Mouse (Mus musculus) retina, postnatal 7 days (tissue): Measurements from ENCODE around the gene Dis3l2.

Source experiments
- DNase-seq: peaks from one replicate; pipeline ENCODE4 v3.0.0-alpha.2; 2012; ENCODE audit warnings: low read depth, low spot score

The Dis3l2 gene

DNA sequence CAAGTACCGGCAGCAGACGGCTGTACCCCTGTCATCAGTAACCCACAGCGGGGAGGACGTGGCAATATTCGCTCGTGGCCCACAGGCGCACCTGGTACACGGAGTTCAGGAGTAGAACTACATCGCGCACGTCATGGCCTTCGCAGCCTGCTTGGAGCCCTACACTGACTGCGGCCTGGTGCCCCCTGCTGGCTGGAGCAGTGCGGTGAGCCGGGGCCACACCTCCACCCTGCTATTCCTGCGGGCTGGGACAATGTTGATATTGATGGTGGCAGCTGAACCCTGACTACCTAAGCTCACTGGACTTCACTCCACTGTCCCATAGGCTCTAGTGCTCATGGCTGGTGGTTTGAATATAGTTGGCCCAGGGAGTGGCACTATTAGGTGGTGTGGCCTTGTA is 367.1 kb downstream of the Dis3l2 start:
- no peak for DNase-seq

DNA sequence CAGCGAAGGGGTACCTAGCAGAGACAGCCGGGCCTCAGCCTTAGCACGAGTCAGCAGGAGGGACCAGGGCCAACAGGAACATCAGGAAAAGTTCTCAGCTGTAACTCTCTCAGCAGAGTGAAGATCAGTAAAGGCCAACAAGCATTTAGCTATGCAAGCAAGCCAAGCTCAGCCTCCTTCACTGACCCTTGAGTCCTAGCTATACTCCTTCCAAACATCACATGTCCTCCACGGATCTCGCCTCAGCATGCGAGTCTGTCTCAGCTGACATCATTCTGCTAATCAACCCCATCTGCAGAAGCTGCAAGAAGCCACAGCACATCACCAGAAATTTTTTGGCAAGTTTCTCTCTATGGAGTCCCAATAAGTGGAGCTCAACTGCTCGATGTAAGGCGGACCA is 370.2 kb downstream of the Dis3l2 start:
- no peak for DNase-seq

GRCm38 (mm10) chr1:87086196-87086595 is 382.6 kb downstream of the Dis3l2 start:
- DNase-seq, result no peak

DNA sequence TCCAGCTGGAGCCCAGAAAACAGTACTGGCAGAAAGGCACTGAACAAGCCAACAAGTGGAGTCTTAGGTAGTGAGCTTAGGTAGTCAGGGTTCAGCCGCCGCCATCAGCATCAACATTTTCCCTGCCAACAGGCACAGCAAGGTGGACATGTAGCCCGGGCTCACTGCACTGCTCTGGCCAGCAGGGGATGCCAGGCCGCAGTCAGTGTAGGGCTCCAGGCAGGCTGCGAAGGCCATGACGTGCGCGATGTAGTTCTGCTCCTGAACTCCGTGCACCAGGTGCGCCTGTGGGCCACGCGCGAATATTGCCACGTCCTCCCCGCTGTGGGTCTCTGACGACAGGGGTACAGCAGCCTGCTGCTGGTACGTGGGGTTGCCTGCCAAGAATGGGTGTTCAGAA is 383.4 kb downstream of the Dis3l2 start:
- no peak for DNase-seq

GRCm38 (mm10) chr1:87089251-87089650 is 385.6 kb downstream of the Dis3l2 start:
- DNase-seq, result no peak

DNA sequence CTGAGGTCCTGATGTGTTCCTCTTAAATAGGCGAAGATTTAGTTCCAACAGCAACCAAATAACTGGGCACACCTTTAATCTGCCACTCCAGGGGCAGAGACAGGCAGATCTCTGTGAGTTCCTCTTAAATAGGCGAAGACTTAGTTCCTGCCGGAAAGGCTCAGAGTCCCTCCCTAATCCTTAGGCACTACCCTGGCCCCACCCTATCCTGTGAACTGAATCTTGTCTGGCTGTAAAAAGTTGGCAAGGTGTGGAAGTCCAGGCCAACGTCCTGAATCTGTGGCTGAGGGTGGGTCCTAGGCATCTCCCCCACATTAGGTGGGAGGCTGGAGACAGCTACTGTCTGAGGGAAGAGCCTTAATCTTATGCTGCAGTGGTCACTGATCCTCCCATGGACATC is 386.2 kb downstream of the Dis3l2 start, which contains the start of gene Alppl2:
TSS of gene Alppl2 (minus strand) at position 101 of the 400 bp plus-strand sequence.
- no peak for DNase-seq

DNA sequence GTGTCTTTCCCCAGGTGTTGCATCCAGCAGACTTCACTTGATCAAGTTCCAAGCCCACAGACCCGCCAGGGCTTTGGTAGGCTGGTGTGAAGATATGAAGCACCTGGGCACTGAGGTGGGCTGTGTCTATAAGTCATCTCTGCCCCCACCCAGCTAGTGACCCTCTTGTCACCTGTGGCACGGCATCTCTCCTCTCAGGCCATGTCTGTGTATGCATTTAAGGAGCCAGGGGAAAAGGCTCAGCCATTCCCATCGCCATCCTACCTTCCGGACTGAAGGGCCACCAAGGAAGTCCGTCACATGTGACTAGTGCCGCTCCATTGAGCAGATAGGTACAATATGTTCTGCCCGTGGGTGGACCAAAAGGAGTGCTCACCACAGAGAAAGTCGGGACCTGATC is 392.0 kb downstream of the Dis3l2 start:
- no peak for DNase-seq

DNA sequence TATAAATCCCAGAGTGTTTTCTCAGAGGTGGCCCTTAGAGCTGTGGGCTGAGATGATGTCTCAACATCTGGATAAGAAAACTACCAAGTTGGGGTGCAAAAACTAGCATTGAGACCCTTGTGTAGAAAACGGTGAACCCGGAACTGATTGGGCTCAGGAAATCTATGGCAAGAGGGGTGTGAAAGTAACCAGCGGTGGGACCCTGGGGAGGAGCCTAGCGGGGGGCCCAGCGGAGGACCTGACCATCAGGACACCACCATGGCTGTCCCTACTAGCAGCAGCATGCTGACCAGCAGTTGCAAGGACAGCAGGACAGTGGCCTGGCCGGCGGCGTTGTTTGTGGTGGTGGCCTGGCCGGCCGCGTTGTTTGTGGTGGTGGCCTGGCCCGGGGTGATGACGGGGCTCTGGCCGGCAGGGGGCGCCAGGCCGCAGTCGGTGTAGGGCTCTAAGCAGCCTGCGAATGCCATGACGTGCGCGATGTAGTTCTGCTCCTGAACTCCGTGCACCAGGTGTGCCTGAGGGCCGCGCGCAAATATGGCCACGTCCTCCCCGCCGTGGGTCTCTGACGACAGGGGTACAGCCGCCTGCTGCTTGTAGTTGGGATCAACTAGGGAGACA is 394.9 kb downstream of the Dis3l2 start:
- DNase-seq, result peak; percentile 41
